Mouse (Mus musculus) heart, embryonic 16.5 days (tissue): ENCODE measurements at regions not wholly inside any gene's neighbourhood (a gene's known extent, or its start where the extent isn't known, plus 50 kb on each side); places are given as distances from the start of the nearest gene placed in this dataset.

Experiments used
- ATAC-seq: fragments of 200-750 bp; cut with Nextera tagmentation; replicated peaks from 2 replicates; pipeline ENCODE4 v1.8.0; 2017; ENCODE audit warnings: moderate number of reproducible peaks; ENCODE audit not compliant: insufficient read depth, low FRiP score; ENCODE audit errors: extremely low read depth
- H3K27ac ChIP-seq: fragments of 300-500 bp; sonication (generic); 2 replicates; pipeline ENCODE4 v1.5.1; 2014; ENCODE audit warnings: mild to moderate bottlenecking, low read length, control low read depth, moderate library complexity
- H3K27me3 ChIP-seq: fragments of 300-500 bp; sonication (generic); 2 replicates; pipeline ENCODE4 v1.6.1; 2014; ENCODE audit warnings: low read length, mixed read lengths; ENCODE audit not compliant: control insufficient read depth, insufficient read depth
- H3K36me3 ChIP-seq: fragments of 300-500 bp; sonication (generic); 2 replicates; pipeline ENCODE4 v1.6.1; 2014; ENCODE audit not compliant: control insufficient read depth, insufficient read depth
- H3K4me1 ChIP-seq: fragments of 300-500 bp; sonication (generic); 2 replicates; pipeline ENCODE4 v1.6.1; 2014; ENCODE audit warnings: low read length, mixed read lengths; ENCODE audit not compliant: control insufficient read depth, insufficient read depth
- H3K4me2 ChIP-seq: fragments of 300-500 bp; sonication (generic); 2 replicates; pipeline ENCODE4 v1.6.1; 2014; ENCODE audit warnings: low read depth, mild to moderate bottlenecking, control low read depth, low read length
- H3K4me3 ChIP-seq: fragments of 300-500 bp; sonication (generic); 2 replicates; pipeline ENCODE4 v1.5.1; 2014; ENCODE audit warnings: mild to moderate bottlenecking, control low read depth, low read length
- H3K9ac ChIP-seq: fragments of 300-500 bp; sonication (generic); 2 replicates; pipeline ENCODE4 v1.6.1; 2014; ENCODE audit warnings: low read length, control low read depth
- H3K9me3 ChIP-seq: fragments of 300-500 bp; sonication (generic); replicated peaks from 2 replicates; pipeline ENCODE4 v1.6.1; 2016; ENCODE audit warnings: low read length; ENCODE audit not compliant: control insufficient read depth
- WGBS: fragments of 180-500 bp; shearing (Covaris S2); extraction: QIAGEN DNeasy Blood & Tissue Kit; methylation state at CpG from one replicate; pipeline ENCODE4 v1.1.7; 2014; 5-methylcytosine and 5-hydroxymethylcytosine counted together

- no peak overlapping the region for H3K4me3 ChIP-seq
- ATAC-seq, result no peak
Measured at GRCm38 (mm10) chr15:97587571-97588205, 117.9 kb downstream of the Rpap3 start.

GRCm38 (mm10) chr15:97581724-97582154 is 123.9 kb downstream of the Rpap3 start:
- Histone ChIP-seq H3K9me3 (no peaks in the 10 kb centered on the region), H3K27me3 (no peaks in the 10 kb centered on the region), H3K4me1 (0 out of 2 replicates have a peak, but pooled peaks cover 4% of the 10 kb centered on the region), H3K4me2 (0 out of 2 replicates have a peak overlapping the region, but pooled peaks have one; percentile 6), H3K9ac (no peak overlapping the region), H3K4me3 (no peak overlapping the region), H3K27ac (no peak overlapping the region), H3K36me3 (no peaks in the 10 kb centered on the region)
- 24% methylated on average over 13 of the region's 13 CpGs for WGBS
- peak; percentile 62; the same call in 1 of the 2 replicates for ATAC-seq

More at GRCm38 (mm10) chr15:97587571-97588205, 117.9 kb downstream of the Rpap3 start:
- Histone ChIP-seq H3K27ac (no peak overlapping the region), H3K4me2 (no peak overlapping the region), H3K4me1 (0 out of 2 replicates have a peak, but pooled peaks cover 2% of the 10 kb centered on the region), H3K9ac (no peak overlapping the region), H3K36me3 (no peaks in the 10 kb centered on the region), H3K27me3 (no peaks in the 10 kb centered on the region), H3K9me3 (no peaks in the 10 kb centered on the region)
- 72% methylated on average over 5 of the region's 5 CpGs for WGBS

- Histone ChIP-seq H3K36me3 (no peaks in the 10 kb centered on the region), H3K27me3 (no peaks in the 10 kb centered on the region), H3K4me3 (no peak overlapping the region), H3K9me3 (no peaks in the 10 kb centered on the region), H3K9ac (no peak overlapping the region), H3K4me1 (0 out of 2 replicates have a peak, but pooled peaks cover 4% of the 10 kb centered on the region), H3K27ac (peak overlapping the region; percentile 22; the same call in 1 of the 2 replicates), H3K4me2 (no peak overlapping the region)
- 57% methylated on average over 6 of the region's 6 CpGs for WGBS
- ATAC-seq, result peak; percentile 46
Measured at GRCm38 (mm10) chr15:97580726-97581125, 124.9 kb downstream of the Rpap3 start.

GRCm38 (mm10) chr15:97578046-97578445 is 127.6 kb downstream of the Rpap3 start:
- Histone ChIP-seq H3K4me1 (0 out of 2 replicates have a peak, but pooled peaks cover 4% of the 10 kb centered on the region), H3K9me3 (no peaks in the 10 kb centered on the region), H3K4me3 (no peak overlapping the region), H3K27me3 (no peaks in the 10 kb centered on the region), H3K27ac (no peak overlapping the region), H3K4me2 (no peak overlapping the region), H3K9ac (no peak overlapping the region), H3K36me3 (no peaks in the 10 kb centered on the region)
- 93% methylated on average over 3 of the region's 3 CpGs for WGBS
- no peak for ATAC-seq

GRCm38 (mm10) chr15:97577196-97577595 is 128.4 kb downstream of the Rpap3 start:
- Histone ChIP-seq H3K27me3 (no peaks in the 10 kb centered on the region), H3K36me3 (no peaks in the 10 kb centered on the region), H3K4me1 (0 out of 2 replicates have a peak, but pooled peaks cover 3% of the 10 kb centered on the region), H3K9me3 (no peaks in the 10 kb centered on the region), H3K27ac (no peak overlapping the region), H3K9ac (no peak overlapping the region), H3K4me3 (no peak overlapping the region), H3K4me2 (no peak overlapping the region)
- 74% methylated on average over 8 of the region's 8 CpGs for WGBS
- ATAC-seq, result no peak

- Histone ChIP-seq H3K36me3 (no peaks in the 10 kb centered on the region), H3K27ac (no peak overlapping the region), H3K9me3 (no peaks in the 10 kb centered on the region), H3K27me3 (no peaks in the 10 kb centered on the region), H3K4me3 (no peak overlapping the region), H3K4me2 (no peak overlapping the region), H3K4me1 (no peaks in the 10 kb centered on the region), H3K9ac (no peak overlapping the region)
- 55% methylated on average over 8 of the region's 8 CpGs for WGBS
- no peak for ATAC-seq
Measured at GRCm38 (mm10) chr15:97572639-97573038, 133.0 kb downstream of the Rpap3 start.

- Histone ChIP-seq H3K4me3 (no peak overlapping the region), H3K9ac (no peak overlapping the region), H3K27ac (no peak overlapping the region), H3K9me3 (no peaks in the 10 kb centered on the region), H3K4me2 (no peak overlapping the region), H3K4me1 (no peaks in the 10 kb centered on the region), H3K36me3 (no peaks in the 10 kb centered on the region), H3K27me3 (no peaks in the 10 kb centered on the region)
- peak; percentile 32; the same call in 1 of the 2 replicates for ATAC-seq
Measured at GRCm38 (mm10) chr15:97571885-97572284, 133.7 kb downstream of the Rpap3 start.

- no peak overlapping the region for H3K4me3 ChIP-seq
- peaks cover 22% of the 10 kb centered on the region for H3K9me3 ChIP-seq
- H3K9ac ChIP-seq, result no peak overlapping the region
- no peaks in the 10 kb centered on the region; the same call in 1 of the 2 replicates for H3K36me3 ChIP-seq
- H3K4me1 ChIP-seq, result no peaks in the 10 kb centered on the region
- H3K27ac ChIP-seq, result no peak overlapping the region
- no peak overlapping the region for H3K4me2 ChIP-seq
- H3K27me3 ChIP-seq, result no peaks in the 10 kb centered on the region
- WGBS, result 73% methylated on average over 3 of the region's 3 CpGs
- ATAC-seq, result no peak
Measured at GRCm38 (mm10) chr15:97560096-97560495, 145.5 kb downstream of the Rpap3 start.

- no peak overlapping the region for H3K9ac ChIP-seq
- no peak overlapping the region for H3K4me3 ChIP-seq
- 90% methylated on average over 7 of the region's 7 CpGs for WGBS
- H3K9me3 ChIP-seq, result peaks cover 22% of the 10 kb centered on the region
- no peak for ATAC-seq
- no peak overlapping the region for H3K4me2 ChIP-seq
- H3K36me3 ChIP-seq, result no peaks in the 10 kb centered on the region; the same call in 1 of the 2 replicates
- no peaks in the 10 kb centered on the region for H3K4me1 ChIP-seq
- no peaks in the 10 kb centered on the region for H3K27me3 ChIP-seq
- H3K27ac ChIP-seq, result no peak overlapping the region
Measured at GRCm38 (mm10) chr15:97558725-97559124, 146.9 kb downstream of the Rpap3 start.
